Comparison of ENCODE assay signal across 9 mouse cellular contexts in genomic region chr17:8613882-8614551, GRCm38 (mm10). TPM values are rescaled to one million over a fixed set of nuclear protein-coding genes. Genes with fewer than 3 reads are reported as not detected.
DNase-seq lines count a peak whose midpoint lies in the region; TF ChIP-seq lines count a peak whose summit lies in the region.
"Had no signal": no experiment of that assay in that cellular context is flagged by ENCODE, and none has a peak within 500 bp of the region (broad histone marks: within the 10 kb centered on the region; RNA-seq: fewer than 3 reads in every experiment).

No protein-coding gene starts in this region.

- no peak for TF ChIP-seq POLR2A in CH12.LX (IDR thresholded peaks at IDR 0.05; ENCODE audit: low read depth, low read length)
- no peak for TF ChIP-seq POLR2A in lung, adult 2 months (IDR thresholded peaks at IDR 0.05; ENCODE audit: borderline replicate concordance, extremely low read depth, low read depth, low read length)

- 34% methylated on average over 7 of the region's 7 CpGs for WGBS in lung, adult 2 months

- dilution Hi-C loops in CH12.LX (cut with MboI; ENCODE audit: extremely low pct_ligation_motif_present, extremely low pct_unique_long_range_greater_than_20kb, low sequenced_read_pairs) = no loop called here

- H3K4me3 ChIP-seq in CH12.LX (replicated peaks in 1 of 3; ENCODE audit: low read depth in 2 of 3, low read length in 2 of 3, poor library complexity in 1 of 3) = no peak overlapping the region
- H3K4me3 ChIP-seq in lung, adult 2 months (replicated peaks; ENCODE audit: extremely low read depth, low read depth, low read length) = no peak overlapping the region

- peak; percentile 78 to 87 for TF ChIP-seq CTCF in CH12.LX (conservative IDR thresholded peaks at IDR 0.05 in 1 of 2, IDR thresholded peaks at IDR 0.05 in 1 of 2; ENCODE audit: low read depth in 2 of 2, low read length in 2 of 2)
- TF ChIP-seq CTCF in lung, adult 2 months (IDR thresholded peaks at IDR 0.05; ENCODE audit: insufficient read depth, low read length) = peak; percentile 56

- no peak overlapping the region for H3K9ac ChIP-seq in CH12.LX (ENCODE audit: insufficient read depth, low read depth)

- in situ Hi-C loops in CH12.LX (cut with MboI; ENCODE audit: low pct_ligation_motif_present, low pct_unique_long_range_greater_than_20kb, low sequenced_read_pairs) = loop anchor here (5.0 kb wide), 1 partner anchor 318 kb away; no protein-coding TSS in a partner anchor

- intact Hi-C loops in gastrocnemius, postnatal 36 days (cut with DNase I) = loop anchor here (2.0 to 5.0 kb wide), 2 partner anchors 193 to 323 kb away; no protein-coding TSS in a partner anchor

- H3K4me2 ChIP-seq in CH12.LX (ENCODE audit: insufficient read depth, low read depth, poor library complexity, severe bottlenecking) = no peak overlapping the region

- peaks cover 3 to 15% of the 10 kb centered on the region in 2 experiments; a peak in 3 of 4 replicates for H3K4me1 ChIP-seq in CH12.LX (ENCODE audit: control insufficient read depth in 1 of 2, insufficient read depth in 2 of 2)
- no peaks in the 10 kb centered on the region for H3K4me1 ChIP-seq in lung, adult 2 months (ENCODE audit: control insufficient read depth, insufficient read depth, low read length)

- H3K79me2 ChIP-seq in CH12.LX (replicated peaks; ENCODE audit: control insufficient read depth, extremely low read depth, insufficient read depth, poor library complexity, severe bottlenecking) = no peaks in the 10 kb centered on the region

- H3K9me3 ChIP-seq in CH12.LX (replicated peaks; ENCODE audit: low read length) = no peaks in the 10 kb centered on the region

- H3K27ac ChIP-seq in CH12.LX (ENCODE audit: insufficient read depth, low read depth) = no peak overlapping the region

- H3K27me3 ChIP-seq in CH12.LX (replicated peaks) = peaks cover 9% of the 10 kb centered on the region

- TF ChIP-seq EP300 in CH12.LX (IDR thresholded peaks at IDR 0.05; ENCODE audit: low read length) = no peak

- peak; percentile 79 for DNase-seq in CH12.LX (ENCODE audit: extremely low read depth)
- DNase-seq in adrenal gland, postnatal 10 days = peak; percentile 89
- peak; percentile 75 for DNase-seq in embryo, embryonic 11 days
- peak; percentile 65 to 82 for DNase-seq in gastrocnemius, postnatal 36 days
- peak; percentile 89 for DNase-seq in kidney, postnatal 4 days
- DNase-seq in lung, adult 2 months = peak; percentile 65
- peak; percentile 97 for DNase-seq in retina, embryonic 14.5 days (ENCODE audit: low spot score)
- peak; percentile 72 for DNase-seq in urinary bladder, postnatal 14 days (ENCODE audit: low spot score)

- H3K36me3 ChIP-seq in CH12.LX (replicated peaks in 1 of 2; ENCODE audit: control insufficient read depth in 1 of 2, insufficient read depth in 1 of 2, low read length in 1 of 2) = no peaks in the 10 kb centered on the region

- peak; percentile 82 for TF ChIP-seq RAD21 in CH12.LX (IDR thresholded peaks at IDR 0.05; ENCODE audit: low read depth, low read length)

TF ChIP-seq in CH12.LX, 34 proteins besides CTCF, POLR2A, EP300 and RAD21:
- peak; percentile 61 for TF ChIP-seq ZC3H11A (IDR thresholded peaks at IDR 0.05; ENCODE audit: low read depth, low read length)
- TF ChIP-seq CHD2 (IDR thresholded peaks at IDR 0.05; ENCODE audit: low read length) = no peak
- peak; percentile 71; the same call in 1 of the 2 replicates for TF ChIP-seq ZNF384 (IDR thresholded peaks at IDR 0.05; ENCODE audit: low read depth, low read length)
- peak; percentile 86 for TF ChIP-seq SMC3 (IDR thresholded peaks at IDR 0.05; ENCODE audit: low read depth, low read length)
- TF ChIP-seq POLR2AphosphoS2 (IDR thresholded peaks at IDR 0.05; ENCODE audit: low read depth, low read length) = no peak
- TF ChIP-seq MEF2A (IDR thresholded peaks at IDR 0.05; ENCODE audit: borderline replicate concordance, low read depth, low read length) = no peak
- TF ChIP-seq UBTF (IDR thresholded peaks at IDR 0.05; ENCODE audit: low read depth, low read length) = no peak
- no peak for TF ChIP-seq JUND (conservative IDR thresholded peaks at IDR 0.05; ENCODE audit: low read depth, low read length)

RNA-seq across cellular contexts. Expression of gene Gm17087, which starts 47.3 kb away (rescaled TPM):
- total RNA-seq in CH12.LX (2012; rRNA removed) (not detected in 2 replicates), CH12.LX (2014; rRNA removed) (not detected in 2 replicates)
- polyA plus RNA-seq in CH12.LX (2012; ENCODE audit: insufficient read length, low read depth) = 0.85 and 1.2 TPM in 2 replicates
- not detected for total RNA-seq in adrenal gland, postnatal 10 days (2021)
- total RNA-seq in gastrocnemius, postnatal 36 days (2021) = not detected
- not detected in 2 replicates for polyA plus RNA-seq in lung, adult 2 months (2012; rRNA removed)
- polyA plus RNA-seq: heart, embryonic 16.5 days had no signal
